9 mouse cellular contexts compared by ENCODE assay signal in genomic region chr1:88474598-88474997, GRCm38 (mm10). TPM values are rescaled to one million over a fixed set of nuclear protein-coding genes. Genes with fewer than 3 reads are reported as not detected.
A peak's percentile ranks its signal among the peaks of the same experiment; 100 is the strongest.
DNase-seq lines count a peak whose midpoint lies in the region; ATAC-seq and TF ChIP-seq lines count a peak whose summit lies in the region.
"Had no signal": no experiment of that assay in that cellular context is flagged by ENCODE, and none has a peak within 500 bp of the region (broad histone marks: within the 10 kb centered on the region; RNA-seq: fewer than 3 reads in every experiment).

No protein-coding gene starts in this region.

- no peaks in the 10 kb centered on the region for H3K36me3 ChIP-seq in heart, postnatal 0 days (replicated peaks; ENCODE audit: control insufficient read depth, insufficient read depth, low read length)
- H3K36me3 ChIP-seq in limb, embryonic 11.5 days (ENCODE audit: control insufficient read depth, insufficient read depth, low read length): no peaks in the 10 kb centered on the region
- H3K36me3 ChIP-seq in thymus, adult 2 months (ENCODE audit: control insufficient read depth, insufficient read depth, low read length): no peaks in the 10 kb centered on the region
- H3K36me3 ChIP-seq in midbrain, embryonic 16.5 days (ENCODE audit: control insufficient read depth, insufficient read depth, low read length): no peaks in the 10 kb centered on the region
- no peaks in the 10 kb centered on the region for H3K36me3 ChIP-seq in midbrain, embryonic 15.5 days (replicated peaks)

- H3K4me3 ChIP-seq in heart, postnatal 0 days (ENCODE audit: low read depth, low read length): no peak overlapping the region
- no peak overlapping the region for H3K4me3 ChIP-seq in limb, embryonic 11.5 days (ENCODE audit: low read depth, low read length)
- no peak overlapping the region for H3K4me3 ChIP-seq in thymus, adult 2 months (ENCODE audit: control insufficient read depth, insufficient read depth, low read length)
- no peak overlapping the region for H3K4me3 ChIP-seq in midbrain, embryonic 16.5 days (ENCODE audit: low read depth, low read length)
- H3K4me3 ChIP-seq in midbrain, embryonic 15.5 days: no peak overlapping the region

- H3K4me2 ChIP-seq in heart, postnatal 0 days (ENCODE audit: low read depth, low read length): no peak overlapping the region
- no peak overlapping the region for H3K4me2 ChIP-seq in limb, embryonic 11.5 days (ENCODE audit: low read depth, severe bottlenecking)
- no peak overlapping the region for H3K4me2 ChIP-seq in midbrain, embryonic 16.5 days (ENCODE audit: low read length)
- no peak overlapping the region for H3K4me2 ChIP-seq in midbrain, embryonic 15.5 days

- peak overlapping the region; percentile 40; the same call in 1 of the 2 replicates for H3K27ac ChIP-seq in heart, postnatal 0 days (ENCODE audit: low read depth)
- no peak overlapping the region for H3K27ac ChIP-seq in limb, embryonic 11.5 days (replicated peaks; ENCODE audit: low read depth, low read length)
- H3K27ac ChIP-seq in thymus, adult 2 months (ENCODE audit: control insufficient read depth, insufficient read depth, low read length): no peak overlapping the region
- no peak overlapping the region for H3K27ac ChIP-seq in midbrain, embryonic 16.5 days (ENCODE audit: low read length)
- no peak overlapping the region for H3K27ac ChIP-seq in midbrain, embryonic 15.5 days

- no peak for TF ChIP-seq EP300 in heart, postnatal 0 days (IDR thresholded peaks at IDR 0.05; ENCODE audit: low read depth)

- TF ChIP-seq POLR2A in thymus, adult 2 months (IDR thresholded peaks at IDR 0.05; ENCODE audit: control insufficient read depth, extremely low read depth, insufficient read depth, low read length, poor library complexity): no peak

- no peaks in the 10 kb centered on the region for H3K27me3 ChIP-seq in heart, postnatal 0 days (ENCODE audit: control insufficient read depth, insufficient read depth, low read length)
- H3K27me3 ChIP-seq in limb, embryonic 11.5 days (ENCODE audit: control insufficient read depth, insufficient read depth, low read length): no peaks in the 10 kb centered on the region
- no peaks in the 10 kb centered on the region for H3K27me3 ChIP-seq in thymus, adult 2 months (ENCODE audit: control insufficient read depth, insufficient read depth, low read length)
- no peaks in the 10 kb centered on the region for H3K27me3 ChIP-seq in midbrain, embryonic 16.5 days (ENCODE audit: control insufficient read depth, insufficient read depth, low read depth, low read length)
- no peaks in the 10 kb centered on the region for H3K27me3 ChIP-seq in midbrain, embryonic 15.5 days (replicated peaks)

- peak; percentile 79 for ATAC-seq in heart, postnatal 0 days (ENCODE audit: insufficient read depth, low read depth)
- ATAC-seq in limb, embryonic 11.5 days (ENCODE audit: insufficient number of reproducible peaks, low FRiP score, low TSS enrichment, low read depth): peak; percentile 71
- ATAC-seq in frontal cortex, adult (ENCODE audit: low TSS enrichment): no peak
- ATAC-seq in midbrain, embryonic 16.5 days: no peak
- ATAC-seq in midbrain, embryonic 15.5 days (replicated peaks): no peak

- peak; percentile 77 for DNase-seq in Muller cell, postnatal 12 days (ENCODE audit: inconsistent ontology term)
- peak; percentile 67 for DNase-seq in embryo, embryonic 10 days (ENCODE audit: low spot score)
- peak; percentile 47 for DNase-seq in heart, postnatal 0 days (ENCODE audit: low spot score)
- DNase-seq in limb, embryonic 11.5 days (ENCODE audit: low spot score): peak; percentile 61
- peak; percentile 18 for DNase-seq in thymus, adult 2 months

- H3K9ac ChIP-seq in heart, postnatal 0 days (replicated peaks; ENCODE audit: low read depth, low read length): no peak overlapping the region
- H3K9ac ChIP-seq in limb, embryonic 11.5 days (ENCODE audit: low read length): no peak overlapping the region
- H3K9ac ChIP-seq in midbrain, embryonic 16.5 days (ENCODE audit: low read depth, low read length): no peak overlapping the region
- no peak overlapping the region for H3K9ac ChIP-seq in midbrain, embryonic 15.5 days

- no peak for TF ChIP-seq CTCF in heart, postnatal 0 days (IDR thresholded peaks at IDR 0.05; ENCODE audit: low read depth)
- no peak for TF ChIP-seq CTCF in thymus, adult 2 months (IDR thresholded peaks at IDR 0.05; ENCODE audit: borderline replicate concordance, control insufficient read depth, extremely low read depth, insufficient read depth, low read length, poor library complexity)

- peaks cover 7% of the 10 kb centered on the region; the same call in 1 of the 2 replicates for H3K4me1 ChIP-seq in heart, postnatal 0 days (ENCODE audit: control insufficient read depth, insufficient read depth)
- peaks cover 17% of the 10 kb centered on the region for H3K4me1 ChIP-seq in limb, embryonic 11.5 days (ENCODE audit: control insufficient read depth, insufficient read depth, low read length)
- H3K4me1 ChIP-seq in thymus, adult 2 months (replicated peaks; ENCODE audit: control insufficient read depth, insufficient read depth, low read length): peaks cover 21% of the 10 kb centered on the region
- H3K4me1 ChIP-seq in midbrain, embryonic 16.5 days (ENCODE audit: control insufficient read depth, insufficient read depth, low read length): peaks cover 8% of the 10 kb centered on the region
- H3K4me1 ChIP-seq in midbrain, embryonic 15.5 days: peaks cover 13% of the 10 kb centered on the region

- H3K9me3 ChIP-seq in heart, postnatal 0 days (replicated peaks; ENCODE audit: control insufficient read depth, low read length): no peaks in the 10 kb centered on the region
- H3K9me3 ChIP-seq in limb, embryonic 11.5 days (ENCODE audit: control insufficient read depth, low read length): no peaks in the 10 kb centered on the region
- no peaks in the 10 kb centered on the region for H3K9me3 ChIP-seq in midbrain, embryonic 16.5 days (replicated peaks; ENCODE audit: control insufficient read depth, low read length, poor library complexity, severe bottlenecking)
- H3K9me3 ChIP-seq in midbrain, embryonic 15.5 days: no peaks in the 10 kb centered on the region

- 40% methylated on average over 7 of the region's 7 CpGs for WGBS in heart, postnatal 0 days
- 4% methylated on average over 7 of the region's 7 CpGs for WGBS in limb, embryonic 11.5 days
- WGBS in thymus, adult 2 months: 3% methylated on average over 7 of the region's 7 CpGs
- 72% methylated on average over 7 of the region's 7 CpGs for WGBS in midbrain, embryonic 16.5 days
- WGBS in midbrain, embryonic 15.5 days: 77% methylated on average over 7 of the region's 7 CpGs

RNA-seq across cellular contexts. Expression of gene Glrp1, which starts 35.3 kb away (rescaled TPM):
- 2.2 TPM in 1 of 2 replicates, not detected in the other for total RNA-seq in heart, postnatal 0 days (2014; rRNA removed; ENCODE audit: low replicate concordance)
- 0.26 and 0.41 TPM in 2 replicates for polyA plus RNA-seq in heart, postnatal 0 days (2015; fragmentation: Nextera tagmentation; extraction: Ambion mirVana)
- polyA plus RNA-seq in limb, embryonic 11.5 days (2014; fragmentation: Nextera tagmentation; extraction: Ambion mirVana): not detected in 2 replicates
- polyA plus RNA-seq in thymus, adult 2 months (2012; rRNA removed): 0.04 and 0.10 TPM in 2 replicates
- not detected in 2 replicates for polyA plus RNA-seq in midbrain, embryonic 16.5 days (2015; fragmentation: Nextera tagmentation; extraction: Ambion mirVana)
- polyA plus RNA-seq in midbrain, embryonic 15.5 days (2015; fragmentation: Nextera tagmentation; extraction: Ambion mirVana): not detected in 2 replicates
- polyA plus RNA-seq: neural tube, embryonic 14.5 days had no signal

Comparison
In these comparisons a context has a peak if more than half of its experiments do, and no peak if none do; other contexts are left out.
1. DNase-seq: peak in every context shown above with its lines; median percentile 77 in Muller cell, postnatal 12 days; 67 in embryo, embryonic 10 days; 61 in limb, embryonic 11.5 days; 47 in heart, postnatal 0 days; 18 in thymus, adult 2 months.
2. ATAC-seq: peak in heart, postnatal 0 days (single experiment) and limb, embryonic 11.5 days (single experiment); none in frontal cortex, adult (single experiment), midbrain, embryonic 16.5 days (single experiment) and midbrain, embryonic 15.5 days (single experiment).